ENCODE assay signal across 30 mouse cellular contexts in genomic region chr3:123592072-123592471, GRCm38 (mm10).
"Had no signal": no experiment of that assay in that cellular context is flagged by ENCODE, and none has a peak within 500 bp of the region (broad histone marks: within the 10 kb centered on the region; RNA-seq: fewer than 3 reads in every experiment).

No protein-coding gene starts in this region.

- H3K4me3 ChIP-seq: left cerebral cortex, adult 2 months; limb, embryonic 10.5 days; limb, embryonic 12.5 days; limb, embryonic 13.5 days; limb, embryonic 15.5 days; liver, embryonic 12.5 days; liver, embryonic 13.5 days; liver, embryonic 15.5 days; lung, embryonic 15.5 days; megakaryocyte, embryonic 14.5 days; midbrain, embryonic 10.5 days; midbrain, embryonic 12.5 days; midbrain, embryonic 13.5 days; midbrain, embryonic 15.5 days; myocyte had no signal

- H3K4me1 ChIP-seq: limb, embryonic 10.5 days; limb, embryonic 12.5 days; limb, embryonic 13.5 days; limb, embryonic 15.5 days; liver, embryonic 12.5 days; liver, embryonic 13.5 days; liver, embryonic 15.5 days; lung, embryonic 15.5 days; megakaryocyte, embryonic 14.5 days; midbrain, embryonic 10.5 days; midbrain, embryonic 12.5 days; midbrain, embryonic 13.5 days; midbrain, embryonic 15.5 days had no signal

- ATAC-seq: liver, embryonic 12.5 days; lung, postnatal 0 days; midbrain, embryonic 13.5 days; midbrain, embryonic 15.5 days; midbrain, embryonic 16.5 days had no signal

- H3K27me3 ChIP-seq: limb, embryonic 12.5 days; limb, embryonic 13.5 days; limb, embryonic 15.5 days; liver, embryonic 12.5 days; liver, embryonic 13.5 days; liver, embryonic 15.5 days; lung, embryonic 15.5 days; megakaryocyte, embryonic 14.5 days; midbrain, embryonic 12.5 days; midbrain, embryonic 13.5 days; midbrain, embryonic 15.5 days had no signal

- DNase-seq: left cerebral cortex, postnatal 4 days; liver, embryonic 13.5 days; lung, adult 18-20 months; lung, adult 2 months; lung, embryonic 14.5 days; lung, postnatal 10 days; lung, postnatal 14 days; lung, postnatal 36 days; lung, postnatal 4 days; midbrain, embryonic 14.5 days had no signal

- H3K4me2 ChIP-seq: limb, embryonic 12.5 days; limb, embryonic 13.5 days; limb, embryonic 15.5 days; liver, embryonic 11.5 days; liver, embryonic 12.5 days; liver, embryonic 13.5 days; liver, embryonic 15.5 days; lung, embryonic 14.5 days; lung, embryonic 15.5 days; midbrain, embryonic 11.5 days; midbrain, embryonic 12.5 days; midbrain, embryonic 13.5 days; midbrain, embryonic 15.5 days had no signal

- H3K27ac ChIP-seq: left cerebral cortex, adult 2 months; limb, embryonic 10.5 days; limb, embryonic 12.5 days; limb, embryonic 13.5 days; limb, embryonic 15.5 days; liver, embryonic 12.5 days; liver, embryonic 13.5 days; liver, embryonic 14.5 days; liver, embryonic 15.5 days; lung, embryonic 15.5 days; macrophage; midbrain, embryonic 10.5 days; midbrain, embryonic 12.5 days; midbrain, embryonic 13.5 days; midbrain, embryonic 15.5 days had no signal

- H3K36me3 ChIP-seq: limb, embryonic 10.5 days; limb, embryonic 12.5 days; limb, embryonic 13.5 days; limb, embryonic 15.5 days; liver, embryonic 12.5 days; liver, embryonic 13.5 days; liver, embryonic 15.5 days; lung, embryonic 15.5 days; midbrain, embryonic 10.5 days; midbrain, embryonic 15.5 days had no signal

- H3K9ac ChIP-seq: limb, embryonic 12.5 days; limb, embryonic 13.5 days; limb, embryonic 15.5 days; liver, embryonic 12.5 days; liver, embryonic 13.5 days; liver, embryonic 14.5 days; liver, embryonic 15.5 days; lung, embryonic 14.5 days; lung, embryonic 15.5 days; midbrain, embryonic 12.5 days; midbrain, embryonic 13.5 days; midbrain, embryonic 15.5 days had no signal

- H3K9me3 ChIP-seq: limb, embryonic 10.5 days; limb, embryonic 12.5 days; limb, embryonic 13.5 days; limb, embryonic 15.5 days; liver, embryonic 12.5 days; liver, embryonic 13.5 days; liver, embryonic 15.5 days; lung, embryonic 15.5 days; midbrain, embryonic 10.5 days; midbrain, embryonic 12.5 days; midbrain, embryonic 13.5 days; midbrain, embryonic 15.5 days had no signal
